ENCODE assay signal across 8 mouse cellular contexts in the genomic region with DNA sequence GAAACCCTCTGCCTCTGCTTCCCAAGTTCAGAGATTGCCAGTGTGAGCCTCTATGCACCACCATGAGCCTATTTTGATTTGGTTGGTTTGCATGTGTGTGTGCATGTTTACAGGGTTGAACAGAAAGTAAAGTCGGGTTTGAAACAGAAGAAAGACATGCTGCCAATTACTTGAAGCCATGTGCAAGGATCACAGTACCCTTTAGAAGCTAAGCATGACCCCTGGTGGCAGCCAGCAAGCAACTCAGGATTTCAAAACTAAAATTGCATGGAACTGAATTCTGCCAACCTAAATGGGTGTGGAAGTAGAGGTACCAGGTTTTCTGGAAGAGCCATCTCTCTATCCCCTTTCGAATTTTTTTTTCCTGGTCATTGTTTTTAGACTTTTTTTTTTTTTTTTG. TPM values are rescaled to one million over a fixed set of nuclear protein-coding genes. Genes with fewer than 3 reads are reported as not detected.
A peak's percentile ranks its signal among the peaks of the same experiment; 100 is the strongest.
DNase-seq lines count a peak whose midpoint lies in the region; ATAC-seq and TF ChIP-seq lines count a peak whose summit lies in the region.

No protein-coding gene starts in this region.

- no peak for TF ChIP-seq EP300 in liver, embryonic 14.5 days (IDR thresholded peaks at IDR 0.05; ENCODE audit: low read depth)

- no peaks in the 10 kb centered on the region for H3K27me3 ChIP-seq in limb, embryonic 11.5 days (ENCODE audit: control insufficient read depth, insufficient read depth, low read length)
- H3K27me3 ChIP-seq in limb, embryonic 10.5 days (ENCODE audit: low read depth, poor library complexity, severe bottlenecking), result peaks cover 18% of the 10 kb centered on the region; the same call in 1 of the 2 replicates
- H3K27me3 ChIP-seq in liver, embryonic 14.5 days (ENCODE audit: control insufficient read depth, insufficient read depth, low read length), result no peaks in the 10 kb centered on the region
- H3K27me3 ChIP-seq in neural tube, embryonic 15.5 days (replicated peaks), result no peaks in the 10 kb centered on the region

- H3K36me3 ChIP-seq in limb, embryonic 11.5 days (ENCODE audit: control insufficient read depth, insufficient read depth, low read length), result no peaks in the 10 kb centered on the region
- no peaks in the 10 kb centered on the region for H3K36me3 ChIP-seq in limb, embryonic 10.5 days
- no peaks in the 10 kb centered on the region for H3K36me3 ChIP-seq in liver, embryonic 14.5 days (replicated peaks; ENCODE audit: control insufficient read depth, insufficient read depth, low read depth)
- H3K36me3 ChIP-seq in neural tube, embryonic 15.5 days, result no peaks in the 10 kb centered on the region

- TF ChIP-seq CTCF in liver, embryonic 14.5 days (IDR thresholded peaks at IDR 0.05; ENCODE audit: low read depth), result peak; percentile 39; the same call in 1 of the 2 replicates

- peak; percentile 19 to 65 for DNase-seq in adrenal gland, adult (ENCODE audit: inconsistent age in 2 of 2, low spot score in 1 of 2)
- DNase-seq in adrenal gland, postnatal 4 days (ENCODE audit: low spot score in 2 of 2), result no peak
- peak; percentile 20 for DNase-seq in limb, embryonic 11.5 days (ENCODE audit: low spot score)
- no peak for DNase-seq in limb, embryonic 10.5 days (ENCODE audit: low spot score)
- peak; percentile 5 for DNase-seq in cerebellum, adult 9-11 months
- DNase-seq in liver, embryonic 14.5 days (ENCODE audit: low read depth in 3 of 3, low spot score in 3 of 3), result no peak
- no peak for DNase-seq in urinary bladder, postnatal 25 days (ENCODE audit: low spot score)

- H3K4me3 ChIP-seq in limb, embryonic 11.5 days (ENCODE audit: low read depth, low read length), result no peak overlapping the region
- H3K4me3 ChIP-seq in limb, embryonic 10.5 days, result no peak overlapping the region
- H3K4me3 ChIP-seq in liver, embryonic 14.5 days (ENCODE audit: insufficient read depth in 1 of 2, low read depth in 2 of 2, low read length in 2 of 2), result no peak overlapping the region
- H3K4me3 ChIP-seq in neural tube, embryonic 15.5 days (replicated peaks), result no peak overlapping the region

- H3K9me3 ChIP-seq in limb, embryonic 11.5 days (ENCODE audit: control insufficient read depth, low read length), result no peaks in the 10 kb centered on the region
- no peaks in the 10 kb centered on the region for H3K9me3 ChIP-seq in limb, embryonic 10.5 days (replicated peaks)
- H3K9me3 ChIP-seq in liver, embryonic 14.5 days (ENCODE audit: control insufficient read depth, low read length), result no peaks in the 10 kb centered on the region
- no peaks in the 10 kb centered on the region for H3K9me3 ChIP-seq in neural tube, embryonic 15.5 days (replicated peaks)

- H3K4me1 ChIP-seq in limb, embryonic 11.5 days (ENCODE audit: control insufficient read depth, insufficient read depth, low read length), result no peaks in the 10 kb centered on the region
- no peaks in the 10 kb centered on the region for H3K4me1 ChIP-seq in limb, embryonic 10.5 days
- no peaks in the 10 kb centered on the region for H3K4me1 ChIP-seq in liver, embryonic 14.5 days (replicated peaks; ENCODE audit: control insufficient read depth in 2 of 2, insufficient read depth in 2 of 2, low read length in 1 of 2)
- 0 out of 2 replicates have a peak, but pooled peaks cover 3% of the 10 kb centered on the region for H3K4me1 ChIP-seq in neural tube, embryonic 15.5 days

- no peak overlapping the region for H3K4me2 ChIP-seq in limb, embryonic 11.5 days (ENCODE audit: low read depth, severe bottlenecking)
- H3K4me2 ChIP-seq in liver, embryonic 14.5 days (ENCODE audit: low read depth), result no peak overlapping the region
- H3K4me2 ChIP-seq in neural tube, embryonic 15.5 days, result no peak overlapping the region

- no peak for ATAC-seq in limb, embryonic 11.5 days (ENCODE audit: insufficient number of reproducible peaks, low FRiP score, low TSS enrichment, low read depth)
- ATAC-seq in liver, embryonic 14.5 days (ENCODE audit: insufficient read depth), result no peak
- no peak for ATAC-seq in neural tube, embryonic 15.5 days (ENCODE audit: low FRiP score)

- WGBS in limb, embryonic 11.5 days, result 60% methylated on average over 2 of the region's 2 CpGs
- WGBS in limb, embryonic 10.5 days, result 60% methylated on average over 2 of the region's 2 CpGs
- WGBS in liver, embryonic 14.5 days (ENCODE audit: insufficient replicate concordance), result 15% methylated on average over 2 of the region's 2 CpGs
- WGBS in neural tube, embryonic 15.5 days, result 62% methylated on average over 2 of the region's 2 CpGs

- H3K9ac ChIP-seq in limb, embryonic 11.5 days (ENCODE audit: low read length), result no peak overlapping the region
- no peak overlapping the region for H3K9ac ChIP-seq in liver, embryonic 14.5 days (replicated peaks)
- no peak overlapping the region for H3K9ac ChIP-seq in neural tube, embryonic 15.5 days (replicated peaks)

- no peak overlapping the region for H3K27ac ChIP-seq in limb, embryonic 11.5 days (replicated peaks; ENCODE audit: low read depth, low read length)
- no peak overlapping the region for H3K27ac ChIP-seq in limb, embryonic 10.5 days
- H3K27ac ChIP-seq in liver, embryonic 14.5 days, result no peak overlapping the region
- no peak overlapping the region for H3K27ac ChIP-seq in neural tube, embryonic 15.5 days (replicated peaks)

RNA-seq across cellular contexts. Expression of a gene that starts 33.0 kb away (rescaled TPM):
- 10 to 100 TPM; 24.7 to 28.6 TPM for total RNA-seq in adrenal gland, postnatal 4 days (2021)
- 23.8 and 28.6 TPM in 2 replicates for polyA plus RNA-seq in limb, embryonic 11.5 days (2014; fragmentation: Nextera tagmentation; extraction: Ambion mirVana)
- 12.3 and 14.9 TPM in 2 replicates for polyA plus RNA-seq in limb, embryonic 10.5 days (2016; fragmentation: Nextera tagmentation; extraction: Ambion mirVana)
- polyA plus RNA-seq in liver, embryonic 14.5 days (2012; rRNA removed), result 7.6 and 7.7 TPM in 2 replicates
- 7.5 and 8.3 TPM in 2 replicates for polyA plus RNA-seq in liver, embryonic 14.5 days (2014; fragmentation: Nextera tagmentation; extraction: Ambion mirVana)
- polyA plus RNA-seq in neural tube, embryonic 15.5 days (2015; fragmentation: Nextera tagmentation; extraction: Ambion mirVana), result 11.9 and 13.2 TPM in 2 replicates

Comparison
In these comparisons a context has a peak if more than half of its experiments do, and no peak if none do; other contexts are left out.
1. DNase-seq: peak in adrenal gland, adult (2 of 2), limb, embryonic 11.5 days (single experiment) and cerebellum, adult 9-11 months (single experiment); none in adrenal gland, postnatal 4 days (0 of 2), limb, embryonic 10.5 days (single experiment), liver, embryonic 14.5 days (0 of 3) and urinary bladder, postnatal 25 days (single experiment).